Mouse (Mus musculus) heart, postnatal 0 days (tissue): ENCODE data around the gene Camta1. TPM values are rescaled to one million over a fixed set of nuclear protein-coding genes. Genes with fewer than 3 reads are reported as not detected.

ENCODE experiments used
- ATAC-seq: fragments of 200-750 bp; cut with Nextera tagmentation; 2 replicates; pipeline ENCODE4 v1.8.0; 2017; ENCODE audit warnings: low read depth, moderate number of reproducible peaks, moderate library complexity; ENCODE audit not compliant: insufficient read depth
- DNase-seq: peaks from one replicate; pipeline ENCODE4 v3.0.0-alpha.2; 2016; ENCODE audit warnings: low spot score
- H3K27ac ChIP-seq: fragments of 300-500 bp; sonication (generic); 2 replicates; pipeline ENCODE4 v1.5.1; 2014; ENCODE audit warnings: low read depth, mild to moderate bottlenecking
- H3K27me3 ChIP-seq: fragments of 300-500 bp; sonication (generic); 2 replicates; pipeline ENCODE4 v1.6.1; 2014; ENCODE audit warnings: low read length, mixed read lengths; ENCODE audit not compliant: control insufficient read depth, insufficient read depth
- H3K36me3 ChIP-seq: fragments of 300-500 bp; sonication (generic); replicated peaks from 2 replicates; pipeline ENCODE4 v1.6.1; 2014; ENCODE audit warnings: low read length, mixed read lengths; ENCODE audit not compliant: control insufficient read depth, insufficient read depth
- H3K4me1 ChIP-seq: fragments of 300-500 bp; sonication (generic); 2 replicates; pipeline ENCODE4 v1.6.1; 2014; ENCODE audit warnings: antibody characterized with exemption; ENCODE audit not compliant: control insufficient read depth, insufficient read depth
- H3K4me2 ChIP-seq: fragments of 300-500 bp; sonication (generic); 2 replicates; pipeline ENCODE4 v1.6.1; 2014; ENCODE audit warnings: low read depth, mild to moderate bottlenecking, low read length, moderate library complexity
- H3K4me3 ChIP-seq: fragments of 300-500 bp; sonication (generic); 2 replicates; pipeline ENCODE4 v1.5.1; 2014; ENCODE audit warnings: low read depth, low read length
- H3K9ac ChIP-seq: fragments of 300-500 bp; sonication (generic); replicated peaks from 2 replicates; pipeline ENCODE4 v1.6.1; 2014; ENCODE audit warnings: low read depth, low read length, mixed read lengths
- H3K9me3 ChIP-seq: fragments of 300-500 bp; sonication (generic); replicated peaks from 2 replicates; pipeline ENCODE4 v1.6.1; 2016; ENCODE audit warnings: low read length; ENCODE audit not compliant: control insufficient read depth
- CTCF ChIP-seq: IDR thresholded peaks from 2 replicates; pipeline ENCODE4 v1.5.1; 2016; ENCODE audit warnings: antibody characterized with exemption, control low read depth, low read depth
- EP300 ChIP-seq: IDR thresholded peaks from 2 replicates; pipeline ENCODE4 v1.6.1; 2016; ENCODE audit warnings: antibody characterized with exemption, low read depth
- WGBS: fragments of 180-500 bp; shearing (Covaris S2); extraction: QIAGEN DNeasy Blood & Tissue Kit; methylation state at CpG from one replicate; pipeline ENCODE4 v1.1.7; 2014; 5-methylcytosine and 5-hydroxymethylcytosine counted together
- polyA plus RNA-seq: library from polyadenylated mRNA; unstranded; fragments of >200 nt; fragmentation: Nextera tagmentation; extraction: Ambion mirVana; gene quantifications from 2 replicates; pipeline ENCODE4 v1.2.1, GENCODE M21; 2015
- total RNA-seq: library from RNA; depleted of rRNA; stranded (reverse); fragments of >200 nt; gene quantifications from 2 replicates; pipeline ENCODE4 v1.2.3, GENCODE M21; 2014; ENCODE audit warnings: low replicate concordance

The Camta1 gene
- total and polyA plus RNA-seq, 2 experiments from 2014 or later = 72.7 to 240 TPM

GRCm38 (mm10) chr4:151328071-151328470 lies 533.6 kb downstream of the Camta1 start:
- no peak for ATAC-seq
- Histone ChIP-seq H3K27me3 (no peaks in the 10 kb centered on the region), H3K27ac (no peak overlapping the region), H3K36me3 (no peaks in the 10 kb centered on the region), H3K4me3 (no peak overlapping the region), H3K4me1 (0 out of 2 replicates have a peak, but pooled peaks cover 5% of the 10 kb centered on the region), H3K9ac (no peak overlapping the region), H3K4me2 (no peak overlapping the region), H3K9me3 (no peaks in the 10 kb centered on the region)
- no peak for DNase-seq
- 77% methylated on average over 6 of the region's 6 CpGs for WGBS
- TF ChIP-seq EP300 (no peak), CTCF (no peak)

- H3K4me3 ChIP-seq = no peak overlapping the region
- ATAC-seq = no peak
- TF ChIP-seq EP300 (no peak), CTCF (no peak)
- 0 out of 2 replicates have a peak, but pooled peaks cover 5% of the 10 kb centered on the region for H3K4me1 ChIP-seq
- no peak for DNase-seq
- no peak overlapping the region for H3K27ac ChIP-seq
- no peaks in the 10 kb centered on the region for H3K27me3 ChIP-seq
- H3K4me2 ChIP-seq = no peak overlapping the region
- H3K36me3 ChIP-seq = no peaks in the 10 kb centered on the region
- no peaks in the 10 kb centered on the region for H3K9me3 ChIP-seq
- 82% methylated on average over 8 of the region's 8 CpGs for WGBS
- no peak overlapping the region for H3K9ac ChIP-seq
Measured at GRCm38 (mm10) chr4:151326971-151327686, 534.5 kb downstream of the Camta1 start.

GRCm38 (mm10) chr4:151316428-151316827 lies 545.2 kb downstream of the Camta1 start:
- no peaks in the 10 kb centered on the region for H3K9me3 ChIP-seq
- H3K27me3 ChIP-seq = no peaks in the 10 kb centered on the region
- no peaks in the 10 kb centered on the region for H3K4me1 ChIP-seq
- 80% methylated on average over 10 of the region's 10 CpGs for WGBS
- H3K4me2 ChIP-seq = no peak overlapping the region
- no peak overlapping the region for H3K9ac ChIP-seq
- no peaks in the 10 kb centered on the region for H3K36me3 ChIP-seq
- DNase-seq (no peak), ATAC-seq (no peak)
- H3K27ac ChIP-seq = no peak overlapping the region
- TF ChIP-seq EP300 (no peak), CTCF (no peak)
- H3K4me3 ChIP-seq = no peak overlapping the region

GRCm38 (mm10) chr4:151315726-151316125 lies 546.0 kb downstream of the Camta1 start:
- no peaks in the 10 kb centered on the region for H3K36me3 ChIP-seq
- H3K27me3 ChIP-seq = no peaks in the 10 kb centered on the region
- WGBS = 72% methylated on average over 10 of the region's 10 CpGs
- no peak for DNase-seq
- ATAC-seq = no peak
- H3K9ac ChIP-seq = no peak overlapping the region
- no peak overlapping the region for H3K4me3 ChIP-seq
- no peak overlapping the region for H3K27ac ChIP-seq
- TF ChIP-seq EP300 (no peak), CTCF (no peak)
- H3K4me2 ChIP-seq = no peak overlapping the region
- H3K9me3 ChIP-seq = no peaks in the 10 kb centered on the region
- no peaks in the 10 kb centered on the region for H3K4me1 ChIP-seq

- ATAC-seq (no peak), DNase-seq (no peak)
- H3K27me3 ChIP-seq = no peaks in the 10 kb centered on the region
- H3K4me1 ChIP-seq = no peaks in the 10 kb centered on the region
- H3K9ac ChIP-seq = no peak overlapping the region
- no peak overlapping the region for H3K27ac ChIP-seq
- H3K36me3 ChIP-seq = no peaks in the 10 kb centered on the region
- no peak for TF ChIP-seq EP300
- TF ChIP-seq CTCF = no peak
- H3K4me3 ChIP-seq = no peak overlapping the region
- H3K4me2 ChIP-seq = no peak overlapping the region
- H3K9me3 ChIP-seq = no peaks in the 10 kb centered on the region
- WGBS = 84% methylated on average over 8 of the region's 8 CpGs
Measured at GRCm38 (mm10) chr4:151310773-151311172, 550.9 kb downstream of the Camta1 start.

- TF ChIP-seq CTCF = no peak
- TF ChIP-seq EP300 = no peak
- ATAC-seq (no peak), DNase-seq (no peak)
- Histone ChIP-seq H3K9ac (no peak overlapping the region), H3K27me3 (no peaks in the 10 kb centered on the region), H3K4me2 (no peak overlapping the region), H3K27ac (no peak overlapping the region), H3K9me3 (no peaks in the 10 kb centered on the region), H3K36me3 (no peaks in the 10 kb centered on the region), H3K4me1 (no peaks in the 10 kb centered on the region), H3K4me3 (no peak overlapping the region)
- WGBS = 56% methylated on average over 12 of the region's 12 CpGs
Measured at GRCm38 (mm10) chr4:151310056-151310685, 551.5 kb downstream of the Camta1 start.
